Mouse (Mus musculus): ENCODE measurements around the gene Ldb3. TPM values are rescaled to one million over a fixed set of nuclear protein-coding genes. Genes with fewer than 3 reads are reported as not detected.

Gene Ldb3
- total and polyA plus RNA-seq, 2 experiments from 2014 or later, result 376 to 526 TPM

DNA sequence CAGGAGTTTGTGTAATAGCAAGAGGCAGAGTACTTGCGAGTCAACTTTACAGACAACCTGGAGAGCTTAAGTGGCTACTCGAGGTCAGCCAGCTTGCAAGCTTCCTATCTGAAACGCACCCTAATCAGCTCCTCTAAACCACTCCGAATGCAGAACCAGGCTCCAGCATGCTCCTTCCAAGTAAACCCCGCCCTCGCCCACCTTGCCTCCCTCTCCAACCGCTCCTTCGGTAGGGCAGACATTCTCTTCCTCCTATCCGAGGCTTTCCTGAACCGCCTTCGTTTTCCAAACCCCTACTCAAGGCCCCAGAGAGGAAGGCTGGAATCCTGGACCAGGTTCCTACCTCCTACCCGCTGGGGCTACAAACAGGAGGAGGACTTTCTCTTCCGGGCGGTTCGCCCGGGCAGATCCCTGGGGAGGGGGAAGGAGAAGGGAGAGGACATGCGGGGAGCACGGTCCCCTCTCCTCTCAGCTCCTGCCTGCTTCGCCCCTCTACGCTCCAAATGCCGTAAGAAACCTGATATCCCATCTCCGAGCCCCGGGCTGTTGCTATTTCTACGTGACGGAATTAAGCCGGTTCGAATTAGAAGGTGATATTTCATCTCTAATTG lies 40.0 kb downstream of the Ldb3 start:
- peaks cover 58% of the 10 kb centered on the region for H3K4me1 ChIP-seq (ENCODE audit: control insufficient read depth, insufficient read depth)
- H3K9me3 ChIP-seq (replicated peaks; ENCODE audit: control insufficient read depth, low read length), result no peaks in the 10 kb centered on the region
- no peaks in the 10 kb centered on the region for H3K27me3 ChIP-seq (ENCODE audit: control insufficient read depth, insufficient read depth, low read length)
- ATAC-seq (ENCODE audit: insufficient read depth, low read depth) (no peak), DNase-seq (ENCODE audit: low spot score) (peak; percentile 72)
- H3K4me2 ChIP-seq (ENCODE audit: low read depth, low read length), result peak overlapping the region; percentile 85
- peak overlapping the region; percentile 93 for H3K27ac ChIP-seq (ENCODE audit: low read depth)
- peaks cover 51% of the 10 kb centered on the region for H3K36me3 ChIP-seq (replicated peaks; ENCODE audit: control insufficient read depth, insufficient read depth, low read length)
- peak overlapping the region; percentile 61 for H3K4me3 ChIP-seq (ENCODE audit: low read depth, low read length)
- no peak for TF ChIP-seq CTCF (IDR thresholded peaks at IDR 0.05; ENCODE audit: low read depth)
- no peak for TF ChIP-seq EP300 (IDR thresholded peaks at IDR 0.05; ENCODE audit: low read depth)
- WGBS, result 4% methylated on average over 27 of the region's 27 CpGs
- peak overlapping the region; percentile 74 for H3K9ac ChIP-seq (replicated peaks; ENCODE audit: low read depth, low read length)

- 33% methylated on average over 2 of the region's 2 CpGs for WGBS
- ATAC-seq (ENCODE audit: insufficient read depth, low read depth) (peak; percentile 78), DNase-seq (ENCODE audit: low spot score) (peak; percentile 90)
- Histone ChIP-seq H3K9ac (replicated peaks; ENCODE audit: low read depth, low read length) (no peak overlapping the region; the same call in 1 of the 2 replicates), H3K27me3 (ENCODE audit: control insufficient read depth, insufficient read depth, low read length) (0 out of 2 replicates have a peak, but pooled peaks cover 5% of the 10 kb centered on the region), H3K4me2 (ENCODE audit: low read depth, low read length) (no peak overlapping the region), H3K36me3 (replicated peaks; ENCODE audit: control insufficient read depth, insufficient read depth, low read length) (peaks cover 50% of the 10 kb centered on the region), H3K27ac (ENCODE audit: low read depth) (peak overlapping the region; percentile 93), H3K4me1 (ENCODE audit: control insufficient read depth, insufficient read depth) (peaks cover 53% of the 10 kb centered on the region), H3K9me3 (replicated peaks; ENCODE audit: control insufficient read depth, low read length) (no peaks in the 10 kb centered on the region), H3K4me3 (ENCODE audit: low read depth, low read length) (no peak overlapping the region)
- TF ChIP-seq EP300 (IDR thresholded peaks at IDR 0.05; ENCODE audit: low read depth) (peak; percentile 72), CTCF (IDR thresholded peaks at IDR 0.05; ENCODE audit: low read depth) (no peak)
Observed at GRCm38 (mm10) chr14:34544545-34544944, 43.9 kb downstream of the Ldb3 start.

DNA sequence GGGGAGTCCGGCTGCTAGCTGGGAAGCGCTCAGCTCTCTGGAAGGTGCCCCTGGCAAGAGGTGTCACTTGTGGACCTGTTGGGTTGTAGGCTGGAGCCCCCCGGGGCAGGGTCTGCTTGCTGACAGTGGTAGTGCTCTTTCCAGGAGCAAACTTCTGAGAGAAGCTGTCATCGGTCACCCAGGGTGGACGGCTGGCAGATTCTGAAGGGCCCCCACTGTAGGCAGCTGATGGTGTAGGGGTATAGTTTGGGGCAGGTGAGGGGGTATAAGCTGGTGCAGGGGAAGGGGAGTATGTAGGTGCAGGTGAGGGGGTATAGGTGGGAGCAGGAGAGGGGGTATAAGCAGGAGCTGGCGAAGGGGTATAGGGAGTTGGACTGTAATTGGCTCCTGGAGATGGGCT lies 44.5 kb downstream of the Ldb3 start:
- Histone ChIP-seq H3K36me3 (replicated peaks; ENCODE audit: control insufficient read depth, insufficient read depth, low read length) (peaks cover 55% of the 10 kb centered on the region), H3K4me3 (ENCODE audit: low read depth, low read length) (no peak overlapping the region; the same call in 1 of the 2 replicates), H3K27me3 (ENCODE audit: control insufficient read depth, insufficient read depth, low read length) (0 out of 2 replicates have a peak, but pooled peaks cover 5% of the 10 kb centered on the region), H3K9me3 (replicated peaks; ENCODE audit: control insufficient read depth, low read length) (no peaks in the 10 kb centered on the region), H3K4me1 (ENCODE audit: control insufficient read depth, insufficient read depth) (peaks cover 49% of the 10 kb centered on the region), H3K4me2 (ENCODE audit: low read depth, low read length) (no peak overlapping the region; the same call in 1 of the 2 replicates), H3K9ac (replicated peaks; ENCODE audit: low read depth, low read length) (peak overlapping the region; percentile 44; the same call in 1 of the 2 replicates), H3K27ac (ENCODE audit: low read depth) (peak overlapping the region; percentile 93)
- TF ChIP-seq EP300 (IDR thresholded peaks at IDR 0.05; ENCODE audit: low read depth) (no peak), CTCF (IDR thresholded peaks at IDR 0.05; ENCODE audit: low read depth) (no peak)
- no peak for DNase-seq (ENCODE audit: low spot score)
- ATAC-seq (ENCODE audit: insufficient read depth, low read depth), result peak; percentile 1; the same call in 1 of the 2 replicates
- 43% methylated on average over 6 of the region's 6 CpGs for WGBS

GRCm38 (mm10) chr14:34543596-34543995 lies 44.9 kb downstream of the Ldb3 start:
- Histone ChIP-seq H3K9ac (replicated peaks; ENCODE audit: low read depth, low read length) (peak overlapping the region; percentile 44; the same call in 1 of the 2 replicates), H3K36me3 (replicated peaks; ENCODE audit: control insufficient read depth, insufficient read depth, low read length) (peaks cover 59% of the 10 kb centered on the region), H3K27me3 (ENCODE audit: control insufficient read depth, insufficient read depth, low read length) (0 out of 2 replicates have a peak, but pooled peaks cover 5% of the 10 kb centered on the region), H3K4me1 (ENCODE audit: control insufficient read depth, insufficient read depth) (peaks cover 45% of the 10 kb centered on the region), H3K27ac (ENCODE audit: low read depth) (peak overlapping the region; percentile 93), H3K9me3 (replicated peaks; ENCODE audit: control insufficient read depth, low read length) (no peaks in the 10 kb centered on the region), H3K4me2 (ENCODE audit: low read depth, low read length) (no peak overlapping the region), H3K4me3 (ENCODE audit: low read depth, low read length) (no peak overlapping the region; the same call in 1 of the 2 replicates)
- no peak for TF ChIP-seq EP300 (IDR thresholded peaks at IDR 0.05; ENCODE audit: low read depth)
- TF ChIP-seq CTCF (IDR thresholded peaks at IDR 0.05; ENCODE audit: low read depth), result no peak
- 41% methylated on average over 6 of the region's 6 CpGs for WGBS
- ATAC-seq (ENCODE audit: insufficient read depth, low read depth) (peak; percentile 22), DNase-seq (ENCODE audit: low spot score) (peak; percentile 56)

GRCm38 (mm10) chr14:34541896-34542295 lies 46.6 kb downstream of the Ldb3 start:
- WGBS, result 62% methylated on average over 5 of the region's 5 CpGs
- Histone ChIP-seq H3K27me3 (ENCODE audit: control insufficient read depth, insufficient read depth, low read length) (0 out of 2 replicates have a peak, but pooled peaks cover 5% of the 10 kb centered on the region), H3K9me3 (replicated peaks; ENCODE audit: control insufficient read depth, low read length) (no peaks in the 10 kb centered on the region), H3K4me2 (ENCODE audit: low read depth, low read length) (no peak overlapping the region), H3K27ac (ENCODE audit: low read depth) (peak overlapping the region; percentile 93), H3K36me3 (replicated peaks; ENCODE audit: control insufficient read depth, insufficient read depth, low read length) (peaks cover 71% of the 10 kb centered on the region), H3K4me3 (ENCODE audit: low read depth, low read length) (no peak overlapping the region), H3K9ac (replicated peaks; ENCODE audit: low read depth, low read length) (no peak overlapping the region), H3K4me1 (ENCODE audit: control insufficient read depth, insufficient read depth) (peaks cover 29% of the 10 kb centered on the region)
- DNase-seq (ENCODE audit: low spot score), result no peak
- TF ChIP-seq EP300 (IDR thresholded peaks at IDR 0.05; ENCODE audit: low read depth) (no peak), CTCF (IDR thresholded peaks at IDR 0.05; ENCODE audit: low read depth) (no peak)
- no peak for ATAC-seq (ENCODE audit: insufficient read depth, low read depth)
